Mouse (Mus musculus) kidney, embryonic 16.5 days (tissue): ENCODE results near the gene Gm37240. TPM values are rescaled to one million over a fixed set of nuclear protein-coding genes. Genes with fewer than 3 reads are reported as not detected.

Experiments used
- ATAC-seq: fragments of 200-750 bp; cut with Nextera tagmentation; 2 replicates; pipeline ENCODE4 v1.8.0; 2017; ENCODE audit warnings: moderate TSS enrichment; ENCODE audit not compliant: low FRiP score, low TSS enrichment
- H3K27ac ChIP-seq: fragments of 300-500 bp; sonication (generic); 2 replicates; pipeline ENCODE4 v1.5.1; 2014; ENCODE audit warnings: low read length
- H3K27me3 ChIP-seq: fragments of 300-500 bp; sonication (generic); 2 replicates; pipeline ENCODE4 v1.6.1; 2014; ENCODE audit warnings: low read length, control low read depth, mixed read lengths; ENCODE audit not compliant: insufficient read depth
- H3K36me3 ChIP-seq: fragments of 300-500 bp; sonication (generic); 2 replicates; pipeline ENCODE4 v1.6.1; 2014; ENCODE audit warnings: low read length, control low read depth, mixed read lengths; ENCODE audit not compliant: insufficient read depth
- H3K4me1 ChIP-seq: fragments of 300-500 bp; sonication (generic); 2 replicates; pipeline ENCODE4 v1.6.1; 2014; ENCODE audit warnings: low read length, control low read depth, mixed read lengths; ENCODE audit not compliant: insufficient read depth
- H3K4me2 ChIP-seq: fragments of 300-500 bp; sonication (generic); replicated peaks from 2 replicates; pipeline ENCODE4 v1.6.1; 2014; ENCODE audit warnings: low read depth, low read length
- H3K4me3 ChIP-seq: fragments of 300-500 bp; sonication (generic); 2 replicates; pipeline ENCODE4 v1.5.1; 2014; ENCODE audit warnings: mild to moderate bottlenecking, low read length
- H3K9ac ChIP-seq: fragments of 300-500 bp; sonication (generic); replicated peaks from 2 replicates; pipeline ENCODE4 v1.6.1; 2014; ENCODE audit warnings: low read length
- H3K9me3 ChIP-seq: fragments of 300-500 bp; sonication (generic); 2 replicates; pipeline ENCODE4 v1.6.1; 2016; ENCODE audit warnings: low read length, control low read depth
- WGBS: fragments of 180-500 bp; shearing (Covaris S2); extraction: QIAGEN DNeasy Blood & Tissue Kit; methylation state at CpG from one replicate; pipeline ENCODE4 v1.1.7; 2014; 5-methylcytosine and 5-hydroxymethylcytosine counted together
- polyA plus RNA-seq: library from polyadenylated mRNA; unstranded; fragments of >200 nt; fragmentation: Nextera tagmentation; extraction: Ambion mirVana; gene quantifications from 2 replicates; pipeline ENCODE4 v1.2.1, GENCODE M21; 2015

The Gm37240 gene
- polyA plus RNA-seq, 1 experiment from 2014 or later = 8.7 TPM

DNA sequence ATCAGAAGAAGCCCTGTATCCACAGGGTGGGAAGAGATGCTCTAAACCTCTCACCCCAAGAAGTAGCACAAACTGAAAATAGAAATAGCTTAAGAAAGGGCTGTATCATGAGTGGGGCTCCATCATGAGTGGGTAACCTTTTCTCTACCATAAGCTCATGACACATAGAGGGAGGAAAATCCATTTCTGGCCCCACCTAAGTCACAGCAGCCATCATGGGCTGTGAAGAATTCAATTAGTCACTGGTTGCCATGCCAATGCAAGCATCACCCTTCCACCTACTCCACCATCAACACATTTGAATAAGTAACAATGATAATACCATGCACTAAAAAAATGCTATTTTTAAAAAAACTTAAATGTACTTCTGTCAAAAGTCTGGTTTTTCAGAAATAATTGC is 867.2 kb downstream of the Gm37240 start:
- H3K4me3 ChIP-seq = no peak overlapping the region
- H3K4me2 ChIP-seq = no peak overlapping the region
- no peaks in the 10 kb centered on the region for H3K9me3 ChIP-seq

GRCm38 (mm10) chr3:85015667-85016066 is 871.7 kb downstream of the Gm37240 start:
- ATAC-seq = no peak
- Histone ChIP-seq H3K27me3 (no peaks in the 10 kb centered on the region), H3K4me2 (no peak overlapping the region), H3K36me3 (no peaks in the 10 kb centered on the region), H3K27ac (no peak overlapping the region), H3K9ac (no peak overlapping the region), H3K4me3 (no peak overlapping the region), H3K9me3 (no peaks in the 10 kb centered on the region), H3K4me1 (no peaks in the 10 kb centered on the region)
- WGBS = 44% methylated on average over 9 of the region's 9 CpGs

More for the DNA sequence above, 867.2 kb downstream of the Gm37240 start:
- H3K27ac ChIP-seq = no peak overlapping the region
- no peaks in the 10 kb centered on the region for H3K27me3 ChIP-seq
- H3K4me1 ChIP-seq = no peaks in the 10 kb centered on the region
- H3K9ac ChIP-seq = no peak overlapping the region
- no peaks in the 10 kb centered on the region for H3K36me3 ChIP-seq
- ATAC-seq = no peak

GRCm38 (mm10) chr3:85012889-85013288 is 874.4 kb downstream of the Gm37240 start:
- 86% methylated on average over 6 of the region's 6 CpGs for WGBS
- no peaks in the 10 kb centered on the region for H3K27me3 ChIP-seq
- no peak overlapping the region for H3K4me3 ChIP-seq
- no peak overlapping the region for H3K9ac ChIP-seq
- no peak overlapping the region for H3K27ac ChIP-seq
- no peaks in the 10 kb centered on the region for H3K36me3 ChIP-seq
- H3K4me2 ChIP-seq = no peak overlapping the region
- no peaks in the 10 kb centered on the region for H3K9me3 ChIP-seq
- no peak for ATAC-seq
- no peaks in the 10 kb centered on the region for H3K4me1 ChIP-seq

GRCm38 (mm10) chr3:85005257-85005656 is 882.1 kb downstream of the Gm37240 start:
- H3K4me2 ChIP-seq = no peak overlapping the region
- H3K27me3 ChIP-seq = no peaks in the 10 kb centered on the region
- no peak overlapping the region for H3K27ac ChIP-seq
- no peak for ATAC-seq
- no peak overlapping the region for H3K4me3 ChIP-seq
- no peak overlapping the region for H3K9ac ChIP-seq
- 32% methylated on average over 2 of the region's 2 CpGs for WGBS
- H3K4me1 ChIP-seq = peaks cover 3% of the 10 kb centered on the region; the same call in 1 of the 2 replicates
- H3K36me3 ChIP-seq = no peaks in the 10 kb centered on the region
- no peaks in the 10 kb centered on the region for H3K9me3 ChIP-seq

DNA sequence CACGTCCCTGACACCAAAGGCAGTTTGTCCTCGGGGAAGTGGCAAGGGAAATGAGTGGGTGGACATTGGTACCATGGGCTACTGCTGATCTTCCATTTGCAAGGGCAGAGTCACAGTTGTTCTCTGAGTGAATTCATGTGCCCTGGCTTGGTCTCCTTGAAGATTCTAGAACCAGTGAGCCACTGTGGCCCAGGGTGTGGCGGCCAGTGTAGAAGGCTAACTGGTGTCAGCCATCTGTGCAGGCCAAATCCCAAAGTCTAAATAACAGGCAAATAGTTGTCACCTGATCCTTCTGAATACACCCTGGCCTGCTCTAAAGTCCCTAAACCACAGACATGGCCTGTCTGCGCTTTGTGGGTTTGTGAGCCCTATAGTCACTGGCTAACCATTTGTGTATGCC is 898.4 kb downstream of the Gm37240 start:
- no peak overlapping the region for H3K4me3 ChIP-seq
- H3K4me2 ChIP-seq = no peak overlapping the region
- no peaks in the 10 kb centered on the region for H3K9me3 ChIP-seq
- 84% methylated on average over 4 of the region's 4 CpGs for WGBS
- H3K27ac ChIP-seq = no peak overlapping the region
- no peak overlapping the region for H3K9ac ChIP-seq
- H3K4me1 ChIP-seq = no peaks in the 10 kb centered on the region
- no peaks in the 10 kb centered on the region for H3K27me3 ChIP-seq
- H3K36me3 ChIP-seq = no peaks in the 10 kb centered on the region
- no peak for ATAC-seq

GRCm38 (mm10) chr3:84985121-84985625 is 902.1 kb downstream of the Gm37240 start:
- ATAC-seq = no peak
- whole genome bisulfite sequencing = 77% methylated on average over 8 of the region's 8 CpGs
- Histone ChIP-seq H3K4me2 (no peak overlapping the region), H3K27ac (no peak overlapping the region), H3K4me3 (no peak overlapping the region), H3K36me3 (0 out of 2 replicates have a peak, but pooled peaks cover 1% of the 10 kb centered on the region), H3K9ac (no peak overlapping the region), H3K4me1 (no peaks in the 10 kb centered on the region), H3K9me3 (no peaks in the 10 kb centered on the region), H3K27me3 (no peaks in the 10 kb centered on the region)

- Histone ChIP-seq H3K4me1 (no peaks in the 10 kb centered on the region), H3K9ac (no peak overlapping the region), H3K4me2 (no peak overlapping the region), H3K27ac (no peak overlapping the region), H3K9me3 (no peaks in the 10 kb centered on the region), H3K4me3 (no peak overlapping the region), H3K36me3 (0 out of 2 replicates have a peak, but pooled peaks cover 5% of the 10 kb centered on the region), H3K27me3 (no peaks in the 10 kb centered on the region)
- no peak for ATAC-seq
- 68% methylated on average over 4 of the region's 4 CpGs for WGBS
These were observed 904.6 kb downstream of the Gm37240 start for GRCm38 (mm10) chr3:84982688-84983087.

GRCm38 (mm10) chr3:84980158-84980557 is 907.2 kb downstream of the Gm37240 start:
- Histone ChIP-seq H3K4me1 (no peaks in the 10 kb centered on the region), H3K9me3 (no peaks in the 10 kb centered on the region), H3K4me3 (no peak overlapping the region), H3K4me2 (no peak overlapping the region), H3K9ac (no peak overlapping the region), H3K27me3 (no peaks in the 10 kb centered on the region), H3K27ac (no peak overlapping the region), H3K36me3 (peaks cover 14% of the 10 kb centered on the region)
- WGBS = 91% methylated on average over 2 of the region's 2 CpGs
- no peak for ATAC-seq

- Histone ChIP-seq H3K36me3 (peaks cover 14% of the 10 kb centered on the region), H3K4me3 (no peak overlapping the region), H3K27ac (no peak overlapping the region), H3K27me3 (no peaks in the 10 kb centered on the region), H3K4me1 (no peaks in the 10 kb centered on the region), H3K4me2 (no peak overlapping the region), H3K9me3 (no peaks in the 10 kb centered on the region), H3K9ac (no peak overlapping the region)
- ATAC-seq = no peak
- WGBS = 60% methylated on average over 11 of the region's 11 CpGs
These were observed 908.6 kb downstream of the Gm37240 start for GRCm38 (mm10) chr3:84978676-84979075.

DNA sequence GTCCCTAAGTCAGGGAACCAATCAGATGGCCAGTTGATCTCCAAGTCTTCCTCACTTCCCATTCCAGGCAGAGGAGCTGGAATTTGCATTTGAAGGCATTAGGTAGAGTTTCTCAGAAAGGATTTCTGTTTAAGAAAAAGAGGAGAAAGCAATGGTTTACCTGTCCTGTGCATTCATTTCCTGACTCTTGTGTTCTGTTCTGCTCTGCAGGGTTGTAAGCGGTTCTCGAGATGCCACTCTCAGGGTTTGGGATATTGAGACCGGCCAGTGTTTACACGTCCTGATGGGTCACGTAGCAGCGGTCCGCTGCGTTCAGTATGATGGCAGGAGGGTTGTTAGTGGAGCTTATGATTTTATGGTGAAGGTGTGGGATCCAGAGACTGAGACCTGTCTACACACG is 913.1 kb downstream of the Gm37240 start:
- 89% methylated on average over 9 of the region's 9 CpGs for WGBS

More for the DNA sequence above, 913.1 kb downstream of the Gm37240 start:
- Histone ChIP-seq H3K27me3 (no peaks in the 10 kb centered on the region), H3K4me2 (no peak overlapping the region), H3K36me3 (peaks cover 19% of the 10 kb centered on the region), H3K27ac (no peak overlapping the region), H3K4me3 (no peak overlapping the region), H3K9me3 (no peaks in the 10 kb centered on the region), H3K9ac (no peak overlapping the region), H3K4me1 (no peaks in the 10 kb centered on the region)
- no peak for ATAC-seq
